Mouse (Mus musculus): Measurements from ENCODE around the gene Atp6v0a2.

GRCm38 (mm10) chr5:124636139-124636538 lies 7.8 kb downstream of the Atp6v0a2 start:
- TF ChIP-seq POLR2A (IDR thresholded peaks at IDR 0.05; ENCODE audit: low read depth, low read length), result no peak
- TF ChIP-seq CTCF (conservative IDR thresholded peaks at IDR 0.05 in 1 of 2, IDR thresholded peaks at IDR 0.05 in 1 of 2; ENCODE audit: low read depth in 2 of 2, low read length in 2 of 2), result no peak
- TF ChIP-seq MAX (IDR thresholded peaks at IDR 0.05; ENCODE audit: low read length), result no peak
- no peak for TF ChIP-seq RCOR1 (conservative IDR thresholded peaks at IDR 0.05; ENCODE audit: low read depth, low read length)
- no peak for TF ChIP-seq USF1 (IDR thresholded peaks at IDR 0.05; ENCODE audit: low read depth, low read length)

Data from CH12.LX (cell line).